Mouse (Mus musculus) G1E (cell line): Measurements from ENCODE around the gene Sftpa1.

Experiments used
- CTCF ChIP-seq: IDR thresholded peaks from 2 replicates; pipeline ENCODE4 v1.5.1; 2012; ENCODE audit warnings: low read depth, low read length, inconsistent platforms, mixed read lengths
- GATA1 ChIP-seq: IDR thresholded peaks from 2 replicates; pipeline ENCODE4 v1.6.1; 2012; ENCODE audit warnings: borderline replicate concordance, low read length, inconsistent platforms, mixed read lengths

GRCm38 (mm10) chr14:41116271-41116670 is 15.3 kb upstream of the Sftpa1 start:
- TF ChIP-seq GATA1, result no peak
- TF ChIP-seq CTCF, result no peak
